Mouse (Mus musculus) bone marrow macrophage, adult 2 months (primary cell): ENCODE data around the gene Rxfp4.

Source experiments
- CTCF ChIP-seq: IDR thresholded peaks from 2 replicates; pipeline ENCODE4 v1.5.1; 2012; ENCODE audit warnings: low read depth, mild to moderate bottlenecking, low read length, moderate library complexity
- POLR2A ChIP-seq: IDR thresholded peaks from 2 replicates; pipeline ENCODE4 v1.6.1; 2012; ENCODE audit warnings: mild to moderate bottlenecking, low read depth, low read length, borderline replicate concordance

- TF ChIP-seq POLR2A (no peak), CTCF (no peak)
Measured at GRCm38 (mm10) chr3:88636555-88636986, 16.4 kb downstream of the Rxfp4 start.
